Mouse (Mus musculus): Measurements from ENCODE around the gene Otud7a. TPM values are rescaled to one million over a fixed set of nuclear protein-coding genes. Genes with fewer than 3 reads are reported as not detected.

Gene Otud7a
- polyA plus RNA-seq, 1 experiment from 2014 or later = 0.13 TPM

DNA sequence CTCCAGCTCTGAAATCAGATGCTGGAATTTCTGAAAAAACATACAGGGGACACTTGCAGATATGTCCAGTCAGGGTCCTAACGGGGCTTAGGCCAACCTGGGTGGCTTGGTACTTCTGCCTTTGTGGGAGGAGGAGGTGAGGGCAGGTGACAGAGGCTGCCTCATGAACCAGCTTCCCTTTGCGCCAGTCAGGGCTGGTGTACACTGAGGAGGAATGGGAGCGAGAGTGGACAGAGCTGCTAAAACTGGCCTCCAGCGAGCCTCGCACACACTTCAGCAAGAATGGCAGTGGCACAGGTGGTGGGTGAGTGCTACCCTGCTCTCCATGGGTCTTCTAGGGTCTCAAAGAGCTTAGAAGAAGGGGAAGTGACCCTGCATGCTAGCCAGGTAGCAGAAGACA is 285.1 kb downstream of the Otud7a start:
- Histone ChIP-seq H3K9me3 (ENCODE audit: control insufficient read depth) (no peaks in the 10 kb centered on the region), H3K9ac (ENCODE audit: low read depth, low read length) (no peak overlapping the region), H3K36me3 (ENCODE audit: control insufficient read depth, insufficient read depth) (no peaks in the 10 kb centered on the region), H3K4me1 (replicated peaks; ENCODE audit: control insufficient read depth, insufficient read depth, low read length) (no peaks in the 10 kb centered on the region), H3K4me3 (ENCODE audit: low read depth, low read length) (no peak overlapping the region), H3K27me3 (replicated peaks; ENCODE audit: control insufficient read depth, insufficient read depth, low read length) (no peaks in the 10 kb centered on the region), H3K27ac (ENCODE audit: low read depth, low read length) (no peak overlapping the region), H3K4me2 (replicated peaks; ENCODE audit: low read depth) (no peak overlapping the region)
- ATAC-seq = no peak
- no peak for TF ChIP-seq CTCF (IDR thresholded peaks at IDR 0.05; ENCODE audit: low read depth)
- 93% methylated on average over 5 of the region's 5 CpGs for WGBS

DNA sequence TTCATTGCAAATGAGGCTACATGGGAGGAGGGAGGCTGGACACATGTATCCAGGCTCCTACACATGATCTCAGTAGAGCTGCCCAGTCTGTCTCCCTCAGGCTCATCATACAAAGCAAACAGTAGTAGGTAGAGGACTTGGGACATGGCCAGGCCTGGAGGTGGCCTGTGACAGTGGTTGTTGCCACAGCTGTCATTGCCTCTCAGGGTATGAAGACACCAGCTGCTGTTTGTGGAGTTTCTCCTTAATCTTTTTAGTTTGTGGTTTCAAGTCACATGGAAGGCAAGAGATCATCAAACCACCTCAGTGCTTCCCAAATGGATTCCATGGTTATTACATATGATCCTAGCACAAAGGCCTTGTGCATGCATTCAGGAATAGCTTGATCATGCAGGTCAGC is 285.5 kb downstream of the Otud7a start:
- Histone ChIP-seq H3K9me3 (ENCODE audit: control insufficient read depth) (no peaks in the 10 kb centered on the region), H3K4me1 (replicated peaks; ENCODE audit: control insufficient read depth, insufficient read depth, low read length) (no peaks in the 10 kb centered on the region), H3K36me3 (ENCODE audit: control insufficient read depth, insufficient read depth) (no peaks in the 10 kb centered on the region), H3K27me3 (replicated peaks; ENCODE audit: control insufficient read depth, insufficient read depth, low read length) (no peaks in the 10 kb centered on the region), H3K27ac (ENCODE audit: low read depth, low read length) (no peak overlapping the region), H3K4me3 (ENCODE audit: low read depth, low read length) (no peak overlapping the region), H3K9ac (ENCODE audit: low read depth, low read length) (no peak overlapping the region), H3K4me2 (replicated peaks; ENCODE audit: low read depth) (no peak overlapping the region)
- ATAC-seq = no peak
- no peak for TF ChIP-seq CTCF (IDR thresholded peaks at IDR 0.05; ENCODE audit: low read depth)

GRCm38 (mm10) chr7:63737725-63738124 is 293.2 kb downstream of the Otud7a start:
- WGBS = 56% methylated on average over 4 of the region's 4 CpGs
- Histone ChIP-seq H3K9me3 (ENCODE audit: control insufficient read depth) (no peaks in the 10 kb centered on the region), H3K9ac (ENCODE audit: low read depth, low read length) (no peak overlapping the region), H3K4me1 (replicated peaks; ENCODE audit: control insufficient read depth, insufficient read depth, low read length) (no peaks in the 10 kb centered on the region), H3K4me3 (ENCODE audit: low read depth, low read length) (no peak overlapping the region), H3K4me2 (replicated peaks; ENCODE audit: low read depth) (no peak overlapping the region), H3K27me3 (replicated peaks; ENCODE audit: control insufficient read depth, insufficient read depth, low read length) (no peaks in the 10 kb centered on the region), H3K36me3 (ENCODE audit: control insufficient read depth, insufficient read depth) (no peaks in the 10 kb centered on the region), H3K27ac (ENCODE audit: low read depth, low read length) (no peak overlapping the region)
- TF ChIP-seq CTCF (IDR thresholded peaks at IDR 0.05; ENCODE audit: low read depth) = peak; percentile 64
- ATAC-seq = no peak

DNA sequence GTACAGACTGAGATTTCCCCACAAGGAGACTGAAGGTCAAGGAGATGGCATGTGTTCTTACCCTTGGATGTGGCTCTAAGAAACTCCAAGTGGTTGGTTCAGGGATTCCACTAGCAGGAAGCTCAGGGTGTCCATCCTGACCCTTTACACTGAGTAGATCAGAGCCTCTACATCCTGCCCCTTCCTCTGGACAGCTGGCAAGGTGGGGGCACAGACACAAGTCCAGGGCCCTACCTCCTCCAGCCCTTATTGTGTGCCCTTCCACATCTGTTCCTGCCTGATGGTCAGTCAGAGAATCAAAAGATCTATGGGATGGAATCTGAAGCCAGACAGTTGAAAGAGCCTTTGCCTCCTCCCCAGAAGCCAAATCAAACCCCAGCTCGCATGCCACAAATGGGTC is 293.6 kb downstream of the Otud7a start:
- Histone ChIP-seq H3K27ac (ENCODE audit: low read depth, low read length) (no peak overlapping the region), H3K27me3 (replicated peaks; ENCODE audit: control insufficient read depth, insufficient read depth, low read length) (no peaks in the 10 kb centered on the region), H3K4me1 (replicated peaks; ENCODE audit: control insufficient read depth, insufficient read depth, low read length) (no peaks in the 10 kb centered on the region), H3K36me3 (ENCODE audit: control insufficient read depth, insufficient read depth) (no peaks in the 10 kb centered on the region), H3K9ac (ENCODE audit: low read depth, low read length) (no peak overlapping the region), H3K9me3 (ENCODE audit: control insufficient read depth) (no peaks in the 10 kb centered on the region), H3K4me3 (ENCODE audit: low read depth, low read length) (no peak overlapping the region), H3K4me2 (replicated peaks; ENCODE audit: low read depth) (no peak overlapping the region)
- 58% methylated on average over 1 of the region's 1 CpGs for WGBS
- TF ChIP-seq CTCF (IDR thresholded peaks at IDR 0.05; ENCODE audit: low read depth) = no peak
- ATAC-seq = no peak

DNA sequence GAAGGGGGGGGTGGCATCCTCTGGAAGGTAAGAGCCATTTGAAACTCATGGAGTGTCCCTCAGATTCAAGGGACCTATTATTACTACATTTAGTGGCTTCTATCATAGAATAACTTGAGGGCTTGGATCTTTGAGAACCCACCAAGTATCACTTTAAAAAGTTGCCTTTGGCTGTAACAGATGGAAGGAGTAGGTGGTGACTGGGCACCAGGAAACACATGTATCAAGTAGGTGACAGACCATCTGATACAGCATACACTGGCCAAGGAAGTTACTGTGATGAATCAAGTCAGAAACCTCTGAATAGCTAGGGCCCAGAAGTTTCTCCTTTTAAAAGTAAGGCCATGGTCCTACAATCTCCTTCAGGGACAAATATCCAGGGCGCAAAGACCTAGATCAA is 298.6 kb downstream of the Otud7a start:
- Histone ChIP-seq H3K4me1 (replicated peaks; ENCODE audit: control insufficient read depth, insufficient read depth, low read length) (no peaks in the 10 kb centered on the region), H3K9me3 (ENCODE audit: control insufficient read depth) (no peaks in the 10 kb centered on the region), H3K27me3 (replicated peaks; ENCODE audit: control insufficient read depth, insufficient read depth, low read length) (no peaks in the 10 kb centered on the region), H3K4me3 (ENCODE audit: low read depth, low read length) (no peak overlapping the region), H3K27ac (ENCODE audit: low read depth, low read length) (no peak overlapping the region), H3K36me3 (ENCODE audit: control insufficient read depth, insufficient read depth) (no peaks in the 10 kb centered on the region), H3K4me2 (replicated peaks; ENCODE audit: low read depth) (no peak overlapping the region), H3K9ac (ENCODE audit: low read depth, low read length) (no peak overlapping the region)
- TF ChIP-seq CTCF (IDR thresholded peaks at IDR 0.05; ENCODE audit: low read depth) = no peak
- WGBS = 91% methylated on average over 1 of the region's 1 CpGs
- no peak for ATAC-seq

DNA sequence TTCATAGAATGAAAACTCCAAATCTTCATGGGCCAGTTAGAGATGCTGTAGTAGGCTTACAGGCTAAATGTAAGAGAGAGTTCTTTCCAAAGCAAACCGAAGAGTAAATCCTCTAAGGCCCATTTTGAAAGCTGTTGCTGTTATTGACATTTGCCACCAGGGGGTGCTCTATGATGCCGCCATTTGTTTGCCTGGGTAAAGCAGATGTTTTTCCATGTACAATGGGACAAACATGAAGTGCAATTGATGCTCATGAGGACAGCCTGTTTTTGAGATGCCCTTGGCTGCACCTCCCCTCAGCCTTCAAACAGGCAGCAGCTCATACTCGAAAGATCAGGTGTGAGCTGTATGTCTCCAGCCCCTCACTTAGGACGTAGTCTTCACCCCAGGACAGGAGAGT is 307.5 kb downstream of the Otud7a start:
- no peak overlapping the region for H3K4me2 ChIP-seq (replicated peaks; ENCODE audit: low read depth)
- 46% methylated on average over 4 of the region's 4 CpGs for WGBS
- no peaks in the 10 kb centered on the region for H3K4me1 ChIP-seq (replicated peaks; ENCODE audit: control insufficient read depth, insufficient read depth, low read length)
- no peak overlapping the region for H3K27ac ChIP-seq (ENCODE audit: low read depth, low read length)
- TF ChIP-seq CTCF (IDR thresholded peaks at IDR 0.05; ENCODE audit: low read depth) = peak; percentile 92
- H3K9me3 ChIP-seq (ENCODE audit: control insufficient read depth) = no peaks in the 10 kb centered on the region
- peaks cover 36% of the 10 kb centered on the region for H3K27me3 ChIP-seq (replicated peaks; ENCODE audit: control insufficient read depth, insufficient read depth, low read length)
- H3K36me3 ChIP-seq (ENCODE audit: control insufficient read depth, insufficient read depth) = no peaks in the 10 kb centered on the region
- no peak overlapping the region for H3K9ac ChIP-seq (ENCODE audit: low read depth, low read length)
- ATAC-seq = no peak
- H3K4me3 ChIP-seq (ENCODE audit: low read depth, low read length) = no peak overlapping the region

DNA sequence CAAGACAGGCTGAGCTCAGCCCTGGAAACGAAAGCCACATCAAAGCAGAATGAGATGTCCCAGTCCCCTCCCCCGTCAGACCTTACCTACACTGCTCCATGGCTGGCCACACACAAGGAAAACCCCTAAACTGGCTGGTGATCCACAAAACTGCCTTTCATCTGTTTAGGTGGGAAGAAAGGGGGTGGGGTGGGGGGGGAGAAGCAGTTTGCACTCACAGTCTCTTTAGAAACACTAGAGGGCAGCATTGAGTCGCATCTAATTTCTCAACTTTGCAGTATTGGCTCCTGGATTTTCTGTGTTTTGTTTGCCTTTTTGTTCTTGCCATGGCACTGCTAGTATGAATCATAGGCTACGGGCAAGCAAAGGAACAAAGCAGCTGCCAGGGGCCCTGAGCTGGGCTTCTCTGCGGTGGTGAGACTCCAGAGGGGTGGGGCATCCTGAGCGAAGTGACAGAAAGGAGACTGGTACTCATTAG is 308.8 kb downstream of the Otud7a start:
- Histone ChIP-seq H3K4me3 (ENCODE audit: low read depth, low read length) (no peak overlapping the region), H3K27me3 (replicated peaks; ENCODE audit: control insufficient read depth, insufficient read depth, low read length) (peaks cover 49% of the 10 kb centered on the region), H3K9ac (ENCODE audit: low read depth, low read length) (no peak overlapping the region), H3K9me3 (ENCODE audit: control insufficient read depth) (no peaks in the 10 kb centered on the region), H3K27ac (ENCODE audit: low read depth, low read length) (no peak overlapping the region), H3K36me3 (ENCODE audit: control insufficient read depth, insufficient read depth) (no peaks in the 10 kb centered on the region), H3K4me1 (replicated peaks; ENCODE audit: control insufficient read depth, insufficient read depth, low read length) (no peaks in the 10 kb centered on the region), H3K4me2 (replicated peaks; ENCODE audit: low read depth) (no peak overlapping the region)
- 16% methylated on average over 6 of the region's 6 CpGs for WGBS
- peak; percentile 76 for TF ChIP-seq CTCF (IDR thresholded peaks at IDR 0.05; ENCODE audit: low read depth)
- peak; percentile 32; the same call in 1 of the 2 replicates for ATAC-seq
